Mouse (Mus musculus): ENCODE results near the gene 4930556J24Rik.
"Not testable (repeated sequence)": the region's sequence is repeated elsewhere in the genome, so short reads cannot be mapped to it uniquely, and the experiment has no call there.

The 4930556J24Rik gene

GRCm38 (mm10) chr11:3921281-3921850, 55.2 kb downstream of the 4930556J24Rik start:
- DNase-seq (ENCODE audit: low read depth) = peak; percentile 77

GRCm38 (mm10) chr11:3920476-3920875, 56.1 kb downstream of the 4930556J24Rik start:
- DNase-seq (ENCODE audit: low read depth) = no peak

GRCm38 (mm10) chr11:3918738-3919137, 57.8 kb downstream of the 4930556J24Rik start:
- DNase-seq (ENCODE audit: low read depth) = peak; percentile 59

GRCm38 (mm10) chr11:3914109-3914840, 62.3 kb downstream of the 4930556J24Rik start, which contains the start of gene Slc35e4:
Gene Slc35e4 (minus strand): TSS chr11:3914664.
- DNase-seq (ENCODE audit: low read depth) = peak; percentile 86

GRCm38 (mm10) chr11:3913316-3914108, 63.1 kb downstream of the 4930556J24Rik start:
- peak; percentile 90 for DNase-seq (ENCODE audit: low read depth)

- DNase-seq (ENCODE audit: low read depth) = no peak
Observed at GRCm38 (mm10) chr11:3912875-3913271, 63.7 kb downstream of the 4930556J24Rik start.

GRCm38 (mm10) chr11:3912100-3912874, 64.3 kb downstream of the 4930556J24Rik start:
- DNase-seq (ENCODE audit: low read depth) = no peak

- DNase-seq (ENCODE audit: low read depth) = not testable (repeated sequence)
Observed at GRCm38 (mm10) chr11:3911440-3911839, 65.1 kb downstream of the 4930556J24Rik start.

GRCm38 (mm10) chr11:3910513-3911310, 65.9 kb downstream of the 4930556J24Rik start:
- DNase-seq (ENCODE audit: low read depth) = no peak

- no peak for DNase-seq (ENCODE audit: low read depth)
Observed at GRCm38 (mm10) chr11:3909236-3909635, 67.3 kb downstream of the 4930556J24Rik start.

- DNase-seq (ENCODE audit: low read depth) = no peak
Observed at GRCm38 (mm10) chr11:3905446-3905845, 71.1 kb downstream of the 4930556J24Rik start.

GRCm38 (mm10) chr11:3904673-3905072, 71.9 kb downstream of the 4930556J24Rik start:
- no peak for DNase-seq (ENCODE audit: low read depth)

- no peak for DNase-seq (ENCODE audit: low read depth)
Observed at GRCm38 (mm10) chr11:3903046-3903445, 73.5 kb downstream of the 4930556J24Rik start.

GRCm38 (mm10) chr11:3902516-3902915, 74.1 kb downstream of the 4930556J24Rik start:
- DNase-seq (ENCODE audit: low read depth) = no peak

GRCm38 (mm10) chr11:3900296-3900695, 76.3 kb downstream of the 4930556J24Rik start:
- DNase-seq (ENCODE audit: low read depth) = no peak

GRCm38 (mm10) chr11:3895933-3896332, 80.6 kb downstream of the 4930556J24Rik start:
- no peak for DNase-seq (ENCODE audit: low read depth)

- peak; percentile 62 for DNase-seq (ENCODE audit: low read depth)
Observed at GRCm38 (mm10) chr11:3895458-3895857, 81.1 kb downstream of the 4930556J24Rik start.

GRCm38 (mm10) chr11:3894406-3895281, 81.9 kb downstream of the 4930556J24Rik start, which contains the start of the genes 4921536K21Rik and Dusp18:
Gene 4921536K21Rik (minus strand): TSS chr11:3895098.
Gene Dusp18 (plus strand): TSS chr11:3895240.
- peak; percentile 94 for DNase-seq (ENCODE audit: low read depth)

- no peak for DNase-seq (ENCODE audit: low read depth)
Observed at GRCm38 (mm10) chr11:3893970-3894369, 82.6 kb downstream of the 4930556J24Rik start.

Data from induced T-regulatory cell, adult 2 months (primary cell).